Mouse (Mus musculus) forebrain, embryonic 10.5 days (tissue): ENCODE measurements at regions not wholly inside any gene's neighbourhood (a gene's known extent, or its start where the extent isn't known, plus 50 kb on each side); places are given as distances from the start of the nearest gene placed in this dataset.

Experiments
- DNase-seq: peaks from one replicate; pipeline ENCODE4 v3.0.0-alpha.2; 2017; ENCODE audit warnings: low spot score; ENCODE audit errors: extremely low spot score
- H3K27ac ChIP-seq: fragments of 300-500 bp; sonication (generic); 2 replicates; pipeline ENCODE4 v1.5.1; 2016; ENCODE audit warnings: mild to moderate bottlenecking
- H3K27me3 ChIP-seq: fragments of 300-500 bp; sonication (generic); 2 replicates; pipeline ENCODE4 v1.6.1; 2016; ENCODE audit warnings: mild to moderate bottlenecking; ENCODE audit not compliant: poor library complexity, severe bottlenecking
- H3K36me3 ChIP-seq: fragments of 300-500 bp; sonication (generic); replicated peaks from 2 replicates; pipeline ENCODE4 v1.6.1; 2016; ENCODE audit warnings: mild to moderate bottlenecking, moderate library complexity
- H3K4me1 ChIP-seq: fragments of 300-500 bp; sonication (generic); 2 replicates; pipeline ENCODE4 v1.6.1; 2016
- H3K4me3 ChIP-seq: fragments of 300-500 bp; sonication (generic); 2 replicates; pipeline ENCODE4 v1.5.1; 2016; ENCODE audit warnings: mild to moderate bottlenecking, moderate library complexity
- H3K9me3 ChIP-seq: fragments of 300-500 bp; sonication (generic); 2 replicates; pipeline ENCODE4 v1.6.1; 2016; ENCODE audit warnings: mild to moderate bottlenecking, moderate library complexity
- WGBS: fragments of 180-500 bp; shearing (Covaris S2); methylation state at CpG from one replicate; pipeline ENCODE4 v1.1.7; 2016; 5-methylcytosine and 5-hydroxymethylcytosine counted together

GRCm38 (mm10) chr15:37133916-37134315 lies 126.3 kb upstream of the Zfp706 start:
- no peak overlapping the region for H3K27ac ChIP-seq
- DNase-seq = no peak
- no peaks in the 10 kb centered on the region for H3K9me3 ChIP-seq
- 0 out of 2 replicates have a peak, but pooled peaks cover 12% of the 10 kb centered on the region for H3K27me3 ChIP-seq
- no peak overlapping the region for H3K4me3 ChIP-seq
- no peaks in the 10 kb centered on the region for H3K36me3 ChIP-seq
- peaks cover 23% of the 10 kb centered on the region for H3K4me1 ChIP-seq
- 41% methylated on average over 5 of the region's 5 CpGs for WGBS

- 82% methylated on average over 7 of the region's 7 CpGs for WGBS
- Histone ChIP-seq H3K9me3 (no peaks in the 10 kb centered on the region), H3K4me3 (no peak overlapping the region), H3K27me3 (no peaks in the 10 kb centered on the region), H3K4me1 (no peaks in the 10 kb centered on the region), H3K36me3 (no peaks in the 10 kb centered on the region), H3K27ac (no peak overlapping the region)
- DNase-seq = no peak
These were observed 120.1 kb upstream of the Zfp706 start for GRCm38 (mm10) chr15:37127681-37128080.

GRCm38 (mm10) chr15:37127170-37127569 lies 119.6 kb upstream of the Zfp706 start:
- no peaks in the 10 kb centered on the region for H3K4me1 ChIP-seq
- 85% methylated on average over 4 of the region's 4 CpGs for WGBS
- no peak overlapping the region for H3K27ac ChIP-seq
- DNase-seq = no peak
- H3K9me3 ChIP-seq = no peaks in the 10 kb centered on the region
- H3K27me3 ChIP-seq = no peaks in the 10 kb centered on the region
- H3K4me3 ChIP-seq = no peak overlapping the region
- H3K36me3 ChIP-seq = no peaks in the 10 kb centered on the region

GRCm38 (mm10) chr15:37125823-37126222 lies 118.2 kb upstream of the Zfp706 start:
- Histone ChIP-seq H3K9me3 (no peaks in the 10 kb centered on the region), H3K4me1 (no peaks in the 10 kb centered on the region), H3K4me3 (no peak overlapping the region), H3K36me3 (no peaks in the 10 kb centered on the region), H3K27ac (no peak overlapping the region), H3K27me3 (no peaks in the 10 kb centered on the region)
- no peak for DNase-seq
- WGBS = 77% methylated on average over 4 of the region's 4 CpGs

- Histone ChIP-seq H3K27ac (no peak overlapping the region), H3K27me3 (no peaks in the 10 kb centered on the region), H3K4me1 (no peaks in the 10 kb centered on the region), H3K4me3 (no peak overlapping the region), H3K36me3 (no peaks in the 10 kb centered on the region), H3K9me3 (no peaks in the 10 kb centered on the region)
- DNase-seq = no peak
- WGBS = 92% methylated on average over 2 of the region's 2 CpGs
These were observed 117.4 kb upstream of the Zfp706 start for GRCm38 (mm10) chr15:37124951-37125350.

GRCm38 (mm10) chr15:37124299-37124698 lies 116.7 kb upstream of the Zfp706 start:
- WGBS = 86% methylated on average over 7 of the region's 7 CpGs
- H3K9me3 ChIP-seq = no peaks in the 10 kb centered on the region
- no peaks in the 10 kb centered on the region for H3K27me3 ChIP-seq
- no peak overlapping the region for H3K27ac ChIP-seq
- H3K4me3 ChIP-seq = no peak overlapping the region
- no peaks in the 10 kb centered on the region for H3K4me1 ChIP-seq
- DNase-seq = no peak
- no peaks in the 10 kb centered on the region for H3K36me3 ChIP-seq

- H3K4me1 ChIP-seq = no peaks in the 10 kb centered on the region
- no peaks in the 10 kb centered on the region for H3K9me3 ChIP-seq
- no peaks in the 10 kb centered on the region for H3K36me3 ChIP-seq
- H3K27me3 ChIP-seq = no peaks in the 10 kb centered on the region
- H3K27ac ChIP-seq = no peak overlapping the region
- H3K4me3 ChIP-seq = no peak overlapping the region
- 25% methylated on average over 6 of the region's 6 CpGs for WGBS
- DNase-seq = peak; percentile 75
These were observed 112.8 kb upstream of the Zfp706 start for GRCm38 (mm10) chr15:37120381-37120780.

- Histone ChIP-seq H3K36me3 (no peaks in the 10 kb centered on the region), H3K27me3 (no peaks in the 10 kb centered on the region), H3K9me3 (peaks cover 6% of the 10 kb centered on the region), H3K4me3 (no peak overlapping the region), H3K4me1 (no peaks in the 10 kb centered on the region), H3K27ac (no peak overlapping the region)
- 13% methylated on average over 8 of the region's 8 CpGs for WGBS
- peak; percentile 78 for DNase-seq
These were observed 106.5 kb upstream of the Zfp706 start for GRCm38 (mm10) chr15:37114119-37114518.

GRCm38 (mm10) chr15:37110462-37110861 lies 102.9 kb upstream of the Zfp706 start:
- DNase-seq = no peak
- no peak overlapping the region for H3K4me3 ChIP-seq
- no peaks in the 10 kb centered on the region for H3K4me1 ChIP-seq
- H3K27ac ChIP-seq = no peak overlapping the region
- H3K27me3 ChIP-seq = no peaks in the 10 kb centered on the region
- H3K36me3 ChIP-seq = no peaks in the 10 kb centered on the region
- WGBS = 93% methylated on average over 14 of the region's 14 CpGs
- H3K9me3 ChIP-seq = peaks cover 6% of the 10 kb centered on the region

- Histone ChIP-seq H3K9me3 (no peaks in the 10 kb centered on the region), H3K4me1 (peaks cover 4% of the 10 kb centered on the region), H3K27ac (no peak overlapping the region), H3K4me3 (no peak overlapping the region), H3K36me3 (no peaks in the 10 kb centered on the region), H3K27me3 (no peaks in the 10 kb centered on the region)
- WGBS = 69% methylated on average over 2 of the region's 2 CpGs
- no peak for DNase-seq
These were observed 94.5 kb upstream of the Zfp706 start for GRCm38 (mm10) chr15:37102035-37102555.

GRCm38 (mm10) chr15:37101419-37101818 lies 93.8 kb upstream of the Zfp706 start:
- H3K27ac ChIP-seq = no peak overlapping the region
- no peaks in the 10 kb centered on the region for H3K27me3 ChIP-seq
- WGBS = 78% methylated on average over 1 of the region's 1 CpGs
- H3K36me3 ChIP-seq = no peaks in the 10 kb centered on the region
- DNase-seq = no peak
- H3K9me3 ChIP-seq = no peaks in the 10 kb centered on the region
- H3K4me3 ChIP-seq = no peak overlapping the region
- H3K4me1 ChIP-seq = peaks cover 4% of the 10 kb centered on the region

- 93% methylated on average over 6 of the region's 6 CpGs for WGBS
- no peak for DNase-seq
- Histone ChIP-seq H3K4me1 (peaks cover 4% of the 10 kb centered on the region), H3K27me3 (no peaks in the 10 kb centered on the region), H3K36me3 (no peaks in the 10 kb centered on the region), H3K27ac (no peak overlapping the region), H3K9me3 (no peaks in the 10 kb centered on the region), H3K4me3 (no peak overlapping the region)
These were observed 93.3 kb upstream of the Zfp706 start for GRCm38 (mm10) chr15:37100767-37101288.

- 45% methylated on average over 17 of the region's 17 CpGs for WGBS
- H3K4me3 ChIP-seq = peak overlapping the region; percentile 42
These were observed 92.6 kb upstream of the Zfp706 start for GRCm38 (mm10) chr15:37099927-37100766.

More at GRCm38 (mm10) chr15:37099927-37100766, 92.6 kb upstream of the Zfp706 start:
- Histone ChIP-seq H3K27ac (no peak overlapping the region), H3K4me1 (peaks cover 4% of the 10 kb centered on the region), H3K27me3 (no peaks in the 10 kb centered on the region), H3K9me3 (no peaks in the 10 kb centered on the region), H3K36me3 (no peaks in the 10 kb centered on the region)
- DNase-seq = peak; percentile 40
